Mouse (Mus musculus) left cerebral cortex, adult 11 months (tissue): Measurements from ENCODE around the gene Tnfsf13b.

ENCODE experiments used
- DNase-seq: peaks from one replicate; pipeline ENCODE4 v3.0.0; 2022; ENCODE audit warnings: low spot score

Tnfsf13b gene

DNA sequence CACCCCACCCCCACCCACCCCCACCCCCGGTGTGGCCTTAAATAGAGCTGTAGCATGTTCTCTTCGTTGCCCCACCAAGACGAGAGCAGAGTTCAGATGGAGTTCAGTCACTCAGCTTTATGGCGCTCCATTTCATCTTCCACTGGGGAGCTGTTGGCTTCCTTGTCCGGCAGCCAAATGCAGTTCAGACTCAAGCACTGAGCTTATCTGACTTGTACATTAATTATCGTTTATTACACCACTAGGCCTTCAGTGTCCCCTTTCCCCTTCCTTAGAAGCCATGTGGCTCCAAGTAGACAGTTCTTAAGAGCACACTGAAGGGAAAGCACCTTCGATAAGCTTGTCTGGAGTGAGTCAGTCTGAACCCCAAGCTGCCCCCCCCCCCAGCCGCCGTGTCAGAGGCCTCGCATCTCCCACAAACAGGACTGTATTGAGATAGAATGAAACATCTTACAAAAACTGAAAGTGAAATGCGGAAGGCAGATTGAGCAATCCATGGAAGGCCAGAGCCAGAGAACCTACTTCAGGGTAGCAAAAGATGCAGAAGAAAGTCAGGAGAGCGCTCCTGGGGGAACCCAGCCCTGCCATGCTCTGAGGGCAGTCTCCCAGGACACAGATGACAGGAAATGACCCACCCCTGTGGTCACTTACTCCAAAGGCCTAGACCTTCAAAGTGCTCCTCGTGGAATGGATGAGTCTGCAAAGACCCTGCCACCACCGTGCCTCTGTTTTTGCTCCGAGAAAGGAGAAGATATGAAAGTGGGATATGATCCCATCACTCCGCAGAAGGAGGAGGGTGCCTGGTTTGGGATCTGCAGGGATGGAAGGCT, at the start of gene Tnfsf13b:
Gene Tnfsf13b, plus strand, starts transcription at position 312 of the 830 bp plus-strand sequence.
- peak; percentile 4 for DNase-seq

DNA sequence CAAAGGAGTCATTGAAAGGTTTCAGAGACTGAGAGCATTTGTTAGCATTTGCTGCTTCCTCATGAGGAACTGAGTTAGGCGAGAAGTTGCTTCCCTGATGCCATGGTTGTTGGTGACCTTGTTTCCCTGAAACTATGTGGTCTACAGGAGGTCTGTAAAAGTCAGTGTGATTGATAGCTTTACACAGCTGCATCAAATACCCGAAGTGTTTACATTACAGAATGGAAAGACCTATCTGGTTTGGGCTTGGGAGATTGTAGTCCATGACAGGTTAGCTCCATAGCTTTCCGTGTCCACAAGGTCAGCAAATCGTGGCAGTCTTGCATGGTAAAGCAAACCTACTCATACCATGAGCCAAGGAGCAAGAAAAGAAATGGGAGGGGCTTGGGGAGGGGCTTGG, 47.9 kb upstream of the Tnfsf13b start:
- no peak for DNase-seq

DNA sequence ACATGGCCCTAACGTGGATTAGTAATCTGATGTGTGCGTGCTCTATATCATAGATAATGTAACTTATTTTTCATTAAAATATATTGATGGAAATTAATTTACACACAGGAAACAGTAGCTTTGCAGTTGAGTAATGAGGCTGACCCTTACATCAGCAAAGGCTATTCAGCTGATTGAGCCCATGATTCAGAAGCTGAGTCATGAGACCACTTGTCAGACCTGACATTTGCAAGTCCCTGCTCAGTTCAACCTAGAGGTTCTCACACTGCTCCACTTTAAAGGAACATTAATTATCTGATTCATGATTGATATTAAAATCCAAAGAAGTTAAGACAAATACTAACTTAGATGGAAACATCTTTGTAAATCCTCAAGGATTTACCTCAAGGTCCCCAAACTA, 46.3 kb upstream of the Tnfsf13b start:
- DNase-seq: no peak

- no peak for DNase-seq
Measured at GRCm38 (mm10) chr8:9971866-9972265, 34.4 kb upstream of the Tnfsf13b start.

DNA sequence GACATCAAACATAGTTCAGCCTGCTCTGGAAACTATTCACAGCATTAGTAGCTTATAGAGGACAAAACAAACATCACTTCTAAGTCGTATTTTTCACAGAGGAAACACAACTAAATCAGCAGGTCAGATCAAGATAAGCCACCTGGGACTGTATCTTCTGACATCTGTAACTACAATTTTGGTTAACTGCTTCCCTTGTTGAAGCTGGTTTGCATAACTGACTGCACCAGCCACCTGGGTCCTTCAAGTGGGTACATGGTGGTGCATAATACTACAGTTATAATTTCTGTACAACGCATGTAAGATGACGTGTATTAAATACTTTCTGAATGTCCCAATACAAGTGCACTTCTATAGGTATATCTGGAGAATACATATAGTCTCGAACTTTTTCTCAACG, 31.0 kb upstream of the Tnfsf13b start:
- DNase-seq: no peak

DNA sequence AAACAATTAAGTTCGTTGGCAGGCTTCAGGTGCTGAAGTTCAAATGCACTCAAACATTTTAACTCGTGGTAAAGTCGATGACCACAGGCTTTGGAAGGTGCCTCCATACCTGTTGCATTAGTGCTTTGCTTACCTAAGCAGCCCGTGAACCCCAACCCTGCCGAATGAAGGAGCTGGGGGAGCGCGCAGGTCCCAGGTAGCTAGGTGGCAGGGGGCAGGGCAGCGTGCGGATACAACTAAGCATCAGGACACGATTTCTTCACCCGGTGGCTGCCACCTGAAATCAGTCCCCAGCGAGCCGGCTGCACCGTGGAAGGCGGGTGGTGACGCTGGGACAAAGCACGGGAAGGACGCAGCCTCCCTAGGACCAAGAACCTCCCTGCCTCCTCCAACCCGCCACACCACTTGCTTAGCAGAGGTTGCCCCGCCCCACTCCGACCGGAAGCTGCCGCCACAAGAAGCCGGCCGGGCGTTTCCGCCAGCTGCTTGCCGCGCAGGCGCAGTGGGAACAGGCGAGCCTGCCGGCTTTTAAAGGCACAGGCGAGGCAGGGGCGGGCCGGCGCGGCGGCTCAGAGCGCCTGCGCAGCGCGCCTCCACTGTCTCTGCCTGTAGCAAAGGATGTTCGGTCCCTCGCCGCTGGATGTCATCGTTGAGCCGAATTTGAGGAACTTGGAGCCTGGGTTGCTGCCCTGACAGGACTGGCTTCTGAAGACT, 30.2 kb upstream of the Tnfsf13b start:
- DNase-seq: peak; percentile 98

DNA sequence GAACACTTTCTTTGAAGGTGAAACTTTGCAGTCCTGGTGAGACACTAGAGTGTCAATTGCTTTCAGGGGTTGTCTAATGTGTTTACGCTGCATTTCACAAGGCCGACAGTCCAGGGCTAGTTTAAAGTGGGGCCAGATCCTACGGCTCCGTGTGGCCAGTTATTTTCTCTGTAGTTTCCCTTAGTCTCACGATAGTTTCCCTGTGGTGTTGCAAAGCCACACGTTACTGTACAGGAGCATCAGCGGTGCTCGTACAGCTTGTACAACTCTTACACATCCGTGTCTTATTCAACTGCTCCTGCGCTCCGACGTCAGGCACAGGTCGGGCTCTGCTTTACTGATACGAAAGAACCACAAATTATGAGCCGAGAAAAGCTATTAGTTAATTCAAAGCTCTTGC, 29.3 kb upstream of the Tnfsf13b start:
- no peak for DNase-seq

DNA sequence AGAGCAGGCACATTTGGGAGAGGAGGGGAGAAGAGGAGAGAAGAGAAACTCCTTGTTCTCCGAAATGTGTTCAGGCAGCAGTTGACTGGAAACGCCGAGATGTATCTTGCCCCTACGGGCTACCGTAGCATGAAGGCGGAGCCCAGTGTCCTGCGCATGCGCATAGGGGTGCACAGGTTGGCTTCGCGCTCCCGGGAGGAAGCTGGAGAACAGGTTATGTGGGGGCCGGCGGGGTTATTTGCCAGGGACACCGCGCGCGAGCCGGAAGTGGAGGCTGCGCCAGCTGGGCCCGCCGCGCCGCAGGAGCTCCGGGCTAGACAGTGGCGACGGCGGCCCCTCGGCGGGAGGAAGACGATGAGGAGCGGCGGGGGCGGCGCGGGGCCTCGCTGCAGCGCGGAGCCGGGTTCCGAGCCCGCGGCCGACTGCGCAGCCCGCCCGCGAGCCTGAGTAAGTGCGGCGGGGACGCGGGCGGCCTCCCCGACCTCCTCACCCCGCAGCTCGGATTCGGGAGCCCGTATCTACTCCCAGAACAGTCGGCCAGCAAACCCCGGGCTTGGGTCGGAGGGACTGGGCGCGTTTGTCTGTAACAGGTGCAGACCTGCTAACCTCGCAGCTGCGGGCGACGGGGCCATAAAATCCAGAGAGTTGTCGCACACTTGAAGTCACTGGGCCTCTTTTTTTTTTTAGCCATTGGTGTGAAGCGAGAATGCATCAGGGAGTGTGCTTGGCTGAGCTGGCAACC, 28.5 kb upstream of the Tnfsf13b start, which contains the start of the genes Lig4 and Abhd13:
Gene Lig4, minus strand, starts transcription at position 114 of the 742 bp plus-strand sequence.
Gene Abhd13, plus strand, starts transcription at position 135 of the 742 bp plus-strand sequence.
- DNase-seq: peak; percentile 95

DNA sequence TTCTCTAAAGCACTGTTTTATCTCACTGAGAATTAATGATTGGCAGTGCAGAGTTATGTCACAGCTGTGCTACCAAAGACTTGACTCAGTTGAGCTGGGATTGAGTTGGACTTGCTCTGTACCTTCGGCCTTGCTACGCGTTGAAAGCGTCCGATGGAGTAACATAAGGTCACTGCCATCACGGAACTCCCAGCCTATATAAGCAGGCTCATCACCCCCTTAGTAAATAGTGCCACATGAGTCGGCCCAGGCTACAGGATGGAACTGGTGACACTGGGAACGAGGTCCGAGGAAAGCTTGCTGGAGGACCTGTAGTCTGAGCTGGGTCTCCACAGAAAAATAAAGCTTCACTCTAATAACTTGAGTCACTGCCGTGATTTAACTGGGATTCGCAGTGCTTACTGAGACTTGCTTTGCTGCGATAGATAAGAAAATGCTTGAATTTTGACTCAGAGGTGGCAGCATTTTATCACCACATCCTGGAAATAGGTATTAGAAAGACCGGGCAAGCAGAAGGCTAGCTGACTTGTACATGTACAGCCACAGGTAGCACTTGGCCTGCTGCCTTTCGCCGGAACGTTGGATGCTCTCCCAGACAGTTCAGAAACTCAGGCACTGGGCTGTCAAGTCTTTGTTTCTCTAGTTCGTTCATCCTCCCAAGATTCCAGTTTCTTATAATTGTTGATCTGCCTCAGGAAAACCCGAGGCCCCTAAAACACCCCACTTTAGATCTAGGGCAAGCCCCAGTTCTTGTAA, 27.6 kb upstream of the Tnfsf13b start:
- DNase-seq: no peak

- no peak for DNase-seq
Measured at GRCm38 (mm10) chr8:9979746-9980145, 26.5 kb upstream of the Tnfsf13b start.

GRCm38 (mm10) chr8:9980188-9980587, 26.1 kb upstream of the Tnfsf13b start:
- no peak for DNase-seq

- DNase-seq: no peak
Measured at GRCm38 (mm10) chr8:10004115-10004514, 2.2 kb upstream of the Tnfsf13b start.

DNA sequence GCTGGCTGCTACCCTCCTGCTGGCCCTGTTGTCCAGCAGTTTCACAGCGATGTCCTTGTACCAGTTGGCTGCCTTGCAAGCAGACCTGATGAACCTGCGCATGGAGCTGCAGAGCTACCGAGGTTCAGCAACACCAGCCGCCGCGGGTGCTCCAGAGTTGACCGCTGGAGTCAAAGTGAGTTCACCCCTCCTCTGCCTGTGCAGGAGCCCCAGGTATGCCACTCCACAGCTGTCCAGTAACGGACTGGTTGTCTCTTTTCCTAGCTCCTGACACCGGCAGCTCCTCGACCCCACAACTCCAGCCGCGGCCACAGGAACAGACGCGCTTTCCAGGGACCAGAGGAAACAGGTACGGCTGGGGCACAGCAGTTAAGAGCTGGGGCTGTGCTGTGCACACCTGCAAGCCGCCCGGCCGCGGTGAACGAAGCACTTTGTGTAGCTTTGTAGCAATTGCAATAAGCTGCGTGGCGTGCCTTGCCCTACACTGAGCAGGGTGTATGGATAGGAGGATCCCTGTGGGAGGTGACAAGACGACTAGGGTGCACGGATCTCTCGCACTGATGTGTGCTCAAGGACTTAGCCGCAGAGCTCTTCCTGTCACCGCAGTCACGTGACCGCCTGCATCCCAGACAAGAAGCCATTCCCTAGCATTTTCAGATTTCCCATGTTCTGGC, 856 bp downstream of the Tnfsf13b start:
- DNase-seq: peak; percentile 49

DNA sequence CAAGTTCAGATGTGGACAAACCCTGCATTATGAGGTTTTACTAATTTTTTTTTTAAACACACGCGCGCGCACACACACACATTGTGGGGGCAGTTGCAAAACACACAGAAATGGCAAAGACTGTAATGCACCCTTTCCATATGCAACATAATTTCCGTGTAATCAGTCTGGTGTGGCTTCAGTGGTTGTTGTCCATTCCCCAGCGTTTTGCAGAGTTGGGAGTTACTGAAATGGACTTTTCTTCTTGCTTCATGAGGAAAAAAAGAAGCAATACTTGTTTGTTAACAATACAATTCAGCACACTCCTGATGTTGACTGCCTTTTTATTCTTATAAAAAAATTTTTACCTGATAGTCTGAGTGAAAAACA, 1.4 kb downstream of the Tnfsf13b start:
- DNase-seq: no peak

DNA sequence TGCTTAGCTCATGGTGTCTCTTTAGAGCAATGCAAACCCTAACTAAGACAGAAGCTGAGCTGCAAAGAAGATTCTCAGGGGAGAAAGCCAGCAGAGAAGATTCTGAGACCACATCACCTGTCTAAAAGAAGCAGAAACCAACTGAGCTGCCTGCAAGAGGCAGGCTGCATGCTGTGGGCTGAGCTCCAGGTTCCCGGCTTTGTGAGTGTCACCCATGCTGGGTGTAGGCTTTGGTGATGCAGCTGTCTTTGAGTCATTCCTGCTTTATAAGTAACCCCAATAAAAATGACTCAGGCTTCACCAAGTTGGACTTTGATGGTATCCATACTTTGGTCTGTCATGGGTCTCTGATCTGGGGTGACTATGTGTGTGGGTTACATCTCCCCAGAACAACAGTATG, 10.0 kb downstream of the Tnfsf13b start:
- DNase-seq: no peak

- no peak for DNase-seq
Measured at GRCm38 (mm10) chr8:10017231-10017630, 11.0 kb downstream of the Tnfsf13b start.

DNA sequence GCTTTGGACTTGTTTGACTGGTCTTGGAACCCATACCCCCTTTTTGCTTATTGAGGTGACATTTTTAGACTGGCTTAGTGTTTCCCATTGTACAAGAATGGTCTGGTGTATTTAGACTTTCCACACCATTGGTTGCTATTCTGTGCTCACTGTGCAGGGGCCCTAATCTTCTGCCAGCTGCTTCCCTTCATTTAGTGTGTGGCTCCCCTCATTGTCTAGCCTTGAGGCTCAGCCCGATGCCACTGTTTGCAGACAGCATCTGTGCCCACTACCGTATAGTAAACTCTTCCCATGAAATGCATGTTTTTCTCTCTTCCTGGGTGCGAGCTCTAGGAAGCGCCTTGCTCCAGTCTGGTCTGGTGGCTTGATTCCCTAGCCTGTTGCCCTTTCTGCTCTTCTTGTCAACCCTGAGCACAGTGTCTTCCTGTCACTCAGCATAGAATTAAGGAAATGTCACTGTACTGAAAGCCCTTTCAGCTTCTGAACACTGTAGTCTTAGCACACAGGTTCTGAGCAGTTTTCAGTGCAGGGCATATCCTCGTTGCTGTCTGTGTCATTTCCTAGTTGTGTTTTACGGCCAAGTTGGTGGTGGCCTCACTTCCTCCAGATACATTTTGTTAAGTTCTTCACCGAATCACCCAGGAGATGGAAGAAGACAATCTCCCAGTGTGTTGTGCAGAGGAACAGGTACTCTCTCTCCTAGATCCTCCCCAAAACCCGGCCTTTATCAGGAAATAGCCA, 24.2 kb downstream of the Tnfsf13b start:
- no peak for DNase-seq

DNA sequence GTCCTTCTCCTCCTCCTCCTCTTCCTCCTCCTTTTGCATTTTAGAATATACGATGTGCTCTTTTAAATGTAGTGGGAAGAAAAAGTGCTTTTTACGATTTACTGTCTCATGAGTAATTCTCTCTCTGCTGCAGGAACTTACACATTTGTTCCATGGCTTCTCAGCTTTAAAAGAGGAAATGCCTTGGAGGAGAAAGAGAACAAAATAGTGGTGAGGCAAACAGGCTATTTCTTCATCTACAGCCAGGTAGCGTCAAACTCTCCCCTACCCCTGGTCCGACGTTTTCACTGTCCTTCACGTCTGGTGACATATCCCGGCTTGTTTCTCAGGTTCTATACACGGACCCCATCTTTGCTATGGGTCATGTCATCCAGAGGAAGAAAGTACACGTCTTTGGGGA, 24.9 kb downstream of the Tnfsf13b start:
- DNase-seq: no peak

DNA sequence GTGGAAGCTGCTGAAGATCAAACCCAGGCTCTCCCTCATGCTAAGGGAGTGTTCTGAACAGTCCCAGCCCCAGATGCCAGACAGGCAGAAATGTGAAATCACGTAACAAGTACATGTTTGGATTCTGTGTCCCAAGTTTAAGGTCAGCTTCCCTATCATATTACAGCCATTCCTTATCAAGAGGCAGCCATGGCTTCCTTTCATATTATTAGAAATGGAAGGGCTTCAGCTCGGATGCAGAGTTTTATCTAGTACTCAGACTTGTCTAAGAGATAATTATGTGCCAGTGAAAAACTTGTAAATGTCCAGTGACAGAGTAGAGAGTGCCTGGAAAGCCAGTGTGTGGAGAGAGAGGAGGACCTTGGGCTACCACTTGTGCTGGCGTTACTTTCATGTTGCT, 34.6 kb downstream of the Tnfsf13b start:
- DNase-seq: no peak

- peak; percentile 39 for DNase-seq
Measured at GRCm38 (mm10) chr8:10043842-10044510, 37.7 kb downstream of the Tnfsf13b start.
